Mouse (Mus musculus) 416B (cell line): ENCODE data around the gene Rtkn2.

ENCODE experiments used
- DNase-seq: peaks from one replicate; pipeline ENCODE4 v3.0.0; 2011; ENCODE audit warnings: low read depth

Rtkn2 gene

GRCm38 (mm10) chr10:67979401-67980157 lies at the start of gene Rtkn2:
Rtkn2 (plus strand) TSS chr10:67979570.
- no peak for DNase-seq

- no peak for DNase-seq
Observed at GRCm38 (mm10) chr10:67931328-67931727, 48.0 kb upstream of the Rtkn2 start.

GRCm38 (mm10) chr10:67932780-67933179 lies 46.6 kb upstream of the Rtkn2 start:
- no peak for DNase-seq

GRCm38 (mm10) chr10:67936944-67937343 lies 42.4 kb upstream of the Rtkn2 start:
- DNase-seq: no peak

- DNase-seq: no peak
Observed at GRCm38 (mm10) chr10:67937775-67938174, 41.6 kb upstream of the Rtkn2 start.

- DNase-seq: no peak
Observed at GRCm38 (mm10) chr10:67939546-67939945, 39.8 kb upstream of the Rtkn2 start.

- DNase-seq: peak; percentile 66
Observed at GRCm38 (mm10) chr10:67943513-67943912, 35.9 kb upstream of the Rtkn2 start.

GRCm38 (mm10) chr10:67950059-67950748 lies 29.2 kb upstream of the Rtkn2 start:
- no peak for DNase-seq

- DNase-seq: no peak
Observed at GRCm38 (mm10) chr10:67951690-67952089, 27.7 kb upstream of the Rtkn2 start.

GRCm38 (mm10) chr10:67955982-67956381 lies 23.4 kb upstream of the Rtkn2 start:
- no peak for DNase-seq

- peak; percentile 62 for DNase-seq
Observed at GRCm38 (mm10) chr10:67959982-67960381, 19.4 kb upstream of the Rtkn2 start.

GRCm38 (mm10) chr10:67962496-67962895 lies 16.9 kb upstream of the Rtkn2 start:
- no peak for DNase-seq

- no peak for DNase-seq
Observed at GRCm38 (mm10) chr10:67964060-67964459, 15.3 kb upstream of the Rtkn2 start.

GRCm38 (mm10) chr10:67965251-67965986 lies 14.0 kb upstream of the Rtkn2 start:
- DNase-seq: no peak

GRCm38 (mm10) chr10:67966102-67966501 lies 13.3 kb upstream of the Rtkn2 start:
- no peak for DNase-seq

GRCm38 (mm10) chr10:67966983-67967382 lies 12.4 kb upstream of the Rtkn2 start:
- no peak for DNase-seq

GRCm38 (mm10) chr10:67971166-67971796 lies 8.1 kb upstream of the Rtkn2 start:
- DNase-seq: no peak

- DNase-seq: no peak
Observed at GRCm38 (mm10) chr10:67977271-67977670, 2.1 kb upstream of the Rtkn2 start.

- no peak for DNase-seq
Observed at GRCm38 (mm10) chr10:67983776-67984175, 4.4 kb downstream of the Rtkn2 start.

GRCm38 (mm10) chr10:67984271-67984943 lies 5.0 kb downstream of the Rtkn2 start:
- DNase-seq: peak; percentile 42

- no peak for DNase-seq
Observed at GRCm38 (mm10) chr10:67985100-67985499, 5.7 kb downstream of the Rtkn2 start.

- DNase-seq: no peak
Observed at GRCm38 (mm10) chr10:67995356-67995755, 16.0 kb downstream of the Rtkn2 start.
